Mouse (Mus musculus) neural tube, embryonic 14.5 days (tissue): ENCODE measurements around the gene Cfap69. TPM values are rescaled to one million over a fixed set of nuclear protein-coding genes. Genes with fewer than 3 reads are reported as not detected.

Source experiments
- ATAC-seq: fragments of 200-750 bp; cut with Nextera tagmentation; 2 replicates; pipeline ENCODE4 v1.8.0; 2017; ENCODE audit warnings: low read depth, mild to moderate bottlenecking, moderate TSS enrichment, moderate library complexity
- H3K27ac ChIP-seq: fragments of 300-500 bp; sonication (generic); 2 replicates; pipeline ENCODE4 v1.5.1; 2014; ENCODE audit warnings: low read depth, mild to moderate bottlenecking, control low read depth, low read length, moderate library complexity, mixed read lengths
- H3K27me3 ChIP-seq: fragments of 300-500 bp; sonication (generic); 2 replicates; pipeline ENCODE4 v1.6.1; 2014; ENCODE audit warnings: low read length; ENCODE audit not compliant: control insufficient read depth, insufficient read depth
- H3K36me3 ChIP-seq: fragments of 300-500 bp; sonication (generic); 2 replicates; pipeline ENCODE4 v1.6.1; 2014; ENCODE audit warnings: low read length, mixed read lengths; ENCODE audit not compliant: control insufficient read depth, insufficient read depth
- H3K4me1 ChIP-seq: fragments of 300-500 bp; sonication (generic); 2 replicates; pipeline ENCODE4 v1.6.1; 2014; ENCODE audit warnings: low read length; ENCODE audit not compliant: control insufficient read depth, insufficient read depth
- H3K4me2 ChIP-seq: fragments of 300-500 bp; sonication (generic); 2 replicates; pipeline ENCODE4 v1.6.1; 2014; ENCODE audit warnings: mild to moderate bottlenecking, low read depth, low read length, control low read depth
- H3K4me3 ChIP-seq: fragments of 300-500 bp; sonication (generic); 2 replicates; pipeline ENCODE4 v1.5.1; 2014; ENCODE audit warnings: low read depth, low read length, control low read depth, mixed read lengths
- H3K9ac ChIP-seq: fragments of 300-500 bp; sonication (generic); replicated peaks from 2 replicates; pipeline ENCODE4 v1.6.1; 2014; ENCODE audit warnings: low read depth, mild to moderate bottlenecking, control low read depth, low read length, mixed read lengths
- H3K9me3 ChIP-seq: fragments of 300-500 bp; sonication (generic); 2 replicates; pipeline ENCODE4 v1.6.1; 2016; ENCODE audit warnings: low read length; ENCODE audit not compliant: control insufficient read depth
- WGBS: fragments of 180-500 bp; shearing (Covaris S2); extraction: QIAGEN DNeasy Blood & Tissue Kit; methylation state at CpG from one replicate; pipeline ENCODE4 v1.1.7; 2014; 5-methylcytosine and 5-hydroxymethylcytosine counted together
- polyA plus RNA-seq: library from polyadenylated mRNA; unstranded; fragments of >200 nt; fragmentation: Nextera tagmentation; extraction: Ambion mirVana; gene quantifications from 2 replicates; pipeline ENCODE4 v1.2.1, GENCODE M21; 2014

Cfap69 gene
- 7.5 and 14.2 TPM in 2 replicates for polyA plus RNA-seq

GRCm38 (mm10) chr5:5663655-5664370 is at the start of gene Cfap69:
Gene Cfap69 (minus strand): TSS chr5:5664239.
- Histone ChIP-seq H3K4me1 (peaks cover 14% of the 10 kb centered on the region), H3K27me3 (no peaks in the 10 kb centered on the region), H3K4me3 (peak within 1 kb of the TSS; percentile 78), H3K9me3 (no peaks in the 10 kb centered on the region), H3K36me3 (no peaks in the 10 kb centered on the region), H3K4me2 (peak within 1 kb of the TSS; percentile 86), H3K27ac (peak within 1 kb of the TSS; percentile 34; the same call in 1 of the 2 replicates), H3K9ac (peak within 1 kb of the TSS; percentile 61)
- WGBS, result under 1% methylated on average over 47 of the region's 48 CpGs
- peak; percentile 99 for ATAC-seq

- Histone ChIP-seq H3K4me1 (no peaks in the 10 kb centered on the region), H3K9ac (no peak overlapping the region), H3K4me2 (no peak overlapping the region), H3K27me3 (no peaks in the 10 kb centered on the region), H3K9me3 (no peaks in the 10 kb centered on the region), H3K36me3 (no peaks in the 10 kb centered on the region), H3K27ac (no peak overlapping the region), H3K4me3 (no peak overlapping the region)
- WGBS, result 88% methylated on average over 4 of the region's 4 CpGs
- no peak for ATAC-seq
Observed at GRCm38 (mm10) chr5:5711032-5711431, 47.0 kb upstream of the Cfap69 start.

GRCm38 (mm10) chr5:5707341-5708278 is 43.6 kb upstream of the Cfap69 start:
- Histone ChIP-seq H3K27ac (no peak overlapping the region), H3K36me3 (no peaks in the 10 kb centered on the region), H3K9me3 (no peaks in the 10 kb centered on the region), H3K27me3 (no peaks in the 10 kb centered on the region), H3K4me1 (no peaks in the 10 kb centered on the region), H3K4me3 (no peak overlapping the region), H3K9ac (no peak overlapping the region), H3K4me2 (no peak overlapping the region)
- ATAC-seq, result peak; percentile 60; the same call in 1 of the 2 replicates
- 44% methylated on average over 13 of the region's 13 CpGs for WGBS

GRCm38 (mm10) chr5:5705019-5705418 is 41.0 kb upstream of the Cfap69 start:
- 25% methylated on average over 2 of the region's 2 CpGs for WGBS
- no peak overlapping the region for H3K27ac ChIP-seq
- no peak for ATAC-seq

GRCm38 (mm10) chr5:5700386-5700785 is 36.3 kb upstream of the Cfap69 start:
- no peak overlapping the region for H3K4me2 ChIP-seq
- no peak for ATAC-seq
- H3K27ac ChIP-seq, result no peak overlapping the region
- H3K4me3 ChIP-seq, result no peak overlapping the region
- no peaks in the 10 kb centered on the region for H3K9me3 ChIP-seq
- H3K36me3 ChIP-seq, result no peaks in the 10 kb centered on the region
- H3K4me1 ChIP-seq, result no peaks in the 10 kb centered on the region
- no peaks in the 10 kb centered on the region for H3K27me3 ChIP-seq
- H3K9ac ChIP-seq, result no peak overlapping the region
- 90% methylated on average over 2 of the region's 2 CpGs for WGBS

More at GRCm38 (mm10) chr5:5705019-5705418, 41.0 kb upstream of the Cfap69 start:
- Histone ChIP-seq H3K9me3 (no peaks in the 10 kb centered on the region), H3K4me3 (no peak overlapping the region), H3K27me3 (no peaks in the 10 kb centered on the region), H3K4me1 (no peaks in the 10 kb centered on the region), H3K4me2 (no peak overlapping the region), H3K36me3 (no peaks in the 10 kb centered on the region), H3K9ac (no peak overlapping the region)

- Histone ChIP-seq H3K27ac (no peak overlapping the region), H3K27me3 (peaks cover 2% of the 10 kb centered on the region; the same call in 1 of the 2 replicates), H3K4me1 (no peaks in the 10 kb centered on the region), H3K36me3 (no peaks in the 10 kb centered on the region), H3K9me3 (no peaks in the 10 kb centered on the region), H3K4me2 (no peak overlapping the region), H3K4me3 (no peak overlapping the region), H3K9ac (no peak overlapping the region)
- no peak for ATAC-seq
- WGBS, result 79% methylated on average over 3 of the region's 3 CpGs
Observed at GRCm38 (mm10) chr5:5698830-5699229, 34.8 kb upstream of the Cfap69 start.

- no peaks in the 10 kb centered on the region for H3K9me3 ChIP-seq
- no peaks in the 10 kb centered on the region for H3K36me3 ChIP-seq
- no peak overlapping the region for H3K9ac ChIP-seq
- H3K27me3 ChIP-seq, result peaks cover 2% of the 10 kb centered on the region; the same call in 1 of the 2 replicates
- ATAC-seq, result no peak
- peaks cover 6% of the 10 kb centered on the region; the same call in 1 of the 2 replicates for H3K4me1 ChIP-seq
- no peak overlapping the region for H3K4me2 ChIP-seq
- 79% methylated on average over 5 of the region's 5 CpGs for WGBS
- H3K27ac ChIP-seq, result no peak overlapping the region
- H3K4me3 ChIP-seq, result no peak overlapping the region
Observed at GRCm38 (mm10) chr5:5695401-5695942, 31.4 kb upstream of the Cfap69 start.

- Histone ChIP-seq H3K9ac (peak within 1 kb of the TSS; percentile 78), H3K4me2 (peak within 1 kb of the TSS; percentile 89), H3K36me3 (no peaks in the 10 kb centered on the region), H3K4me3 (peak within 1 kb of the TSS; percentile 80), H3K27me3 (peaks cover 2% of the 10 kb centered on the region; the same call in 1 of the 2 replicates), H3K4me1 (peaks cover 6% of the 10 kb centered on the region; the same call in 1 of the 2 replicates), H3K9me3 (no peaks in the 10 kb centered on the region), H3K27ac (no peak within 1 kb of the TSS)
- peak; percentile 90 for ATAC-seq
- WGBS, result 2% methylated on average over 40 of the region's 66 CpGs
Observed at GRCm38 (mm10) chr5:5693956-5694653, 30.1 kb upstream of the Cfap69 start, which contains the start of gene Steap2. Gene Steap2 (minus strand): TSS chr5:5694578.
